Mouse (Mus musculus): Measurements from ENCODE around the gene Cmtm5. TPM values are rescaled to one million over a fixed set of nuclear protein-coding genes. Genes with fewer than 3 reads are reported as not detected.

The Cmtm5 gene
- polyA plus RNA-seq, 1 experiment from 2014 or later, result 0.49 TPM

DNA sequence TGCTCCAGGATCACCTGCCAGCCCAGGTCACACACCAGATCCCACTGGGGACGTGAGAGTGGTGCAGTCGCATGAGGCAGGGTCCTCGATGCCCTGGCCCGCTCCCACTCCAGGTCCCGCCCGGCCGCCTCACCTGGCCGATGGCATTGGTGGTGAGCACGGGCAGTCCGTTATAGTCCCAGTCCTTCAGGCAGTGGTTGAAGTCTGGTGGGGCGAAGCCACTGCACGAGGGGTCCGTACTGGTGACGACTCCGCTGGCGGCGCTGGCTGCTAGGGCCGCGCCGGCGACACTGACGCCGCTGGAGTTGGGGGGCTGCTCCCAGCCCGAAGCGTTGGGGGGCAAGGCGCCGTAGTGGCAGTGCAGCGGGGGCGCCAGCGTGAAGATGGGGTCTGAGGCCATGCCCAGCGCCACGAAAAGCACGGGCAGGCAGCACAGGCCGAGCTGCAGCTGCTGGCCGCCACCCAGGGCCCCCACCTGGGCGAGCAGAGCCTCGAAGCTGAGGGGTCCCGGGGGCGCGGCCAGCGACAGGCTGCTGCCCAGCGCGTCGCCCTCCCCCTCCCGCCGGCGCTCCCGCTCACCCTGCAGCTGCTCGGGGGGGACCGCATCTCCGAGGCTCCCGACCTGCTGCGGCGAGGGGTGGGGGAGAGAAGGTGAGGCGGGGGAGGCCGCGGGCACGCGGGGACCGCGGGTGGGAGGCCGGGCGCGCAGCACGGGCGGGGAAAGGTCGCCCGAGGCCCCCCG, 23.8 kb upstream of the Cmtm5 start:
- Histone ChIP-seq H3K9me3 (replicated peaks; ENCODE audit: control insufficient read depth, low read length) (no peaks in the 10 kb centered on the region), H3K27me3 (ENCODE audit: control insufficient read depth, insufficient read depth, low read length) (0 out of 2 replicates have a peak, but pooled peaks cover 2% of the 10 kb centered on the region), H3K36me3 (ENCODE audit: control insufficient read depth, insufficient read depth, low read length) (peaks cover 7% of the 10 kb centered on the region), H3K27ac (ENCODE audit: low read depth, low read length) (no peak overlapping the region), H3K4me1 (ENCODE audit: control insufficient read depth, insufficient read depth, low read length) (peaks cover 13% of the 10 kb centered on the region), H3K4me3 (ENCODE audit: low read depth, low read length) (peak overlapping the region; percentile 72), H3K4me2 (peak overlapping the region; percentile 95), H3K9ac (ENCODE audit: low read depth, low read length) (peak overlapping the region; percentile 82)
- 3% methylated on average over 50 of the region's 69 CpGs for WGBS (ENCODE audit: insufficient replicate concordance)
- peak; percentile 39 for ATAC-seq (replicated peaks; ENCODE audit: insufficient number of reproducible peaks, low FRiP score, low TSS enrichment)

DNA sequence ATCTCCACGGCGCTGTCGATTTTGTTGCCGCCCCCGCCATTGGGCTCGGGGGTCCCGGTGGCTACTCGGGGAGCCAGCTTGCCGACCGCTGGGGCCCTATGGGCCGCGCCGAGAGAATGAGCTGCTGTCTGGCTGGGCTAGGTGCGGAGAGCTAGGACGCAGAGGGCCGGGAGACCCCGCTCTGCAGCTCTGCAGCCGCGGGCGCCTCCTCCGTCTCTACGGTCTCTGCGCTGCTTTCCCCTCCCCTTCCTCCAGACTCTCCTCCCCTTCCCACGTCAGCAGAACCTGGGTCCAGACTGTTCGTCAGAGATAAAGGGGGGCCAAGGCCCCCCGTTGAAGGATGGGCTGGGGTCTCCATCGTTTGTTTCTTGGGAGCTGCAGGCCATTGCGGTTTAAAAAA, 23.2 kb upstream of the Cmtm5 start, which contains the start of gene Slc22a17:
Gene Slc22a17, minus strand, starts transcription at position 247 of the 400 bp plus-strand sequence.
- H3K9ac ChIP-seq (ENCODE audit: low read depth, low read length), result peak within 1 kb of the TSS; percentile 82
- peaks cover 13% of the 10 kb centered on the region for H3K4me1 ChIP-seq (ENCODE audit: control insufficient read depth, insufficient read depth, low read length)
- no peak within 1 kb of the TSS for H3K27ac ChIP-seq (ENCODE audit: low read depth, low read length)
- ATAC-seq (replicated peaks; ENCODE audit: insufficient number of reproducible peaks, low FRiP score, low TSS enrichment), result peak; percentile 66
- H3K27me3 ChIP-seq (ENCODE audit: control insufficient read depth, insufficient read depth, low read length), result 0 out of 2 replicates have a peak, but pooled peaks cover 1% of the 10 kb centered on the region
- WGBS (ENCODE audit: insufficient replicate concordance), result 1% methylated on average over 22 of the region's 28 CpGs
- no peaks in the 10 kb centered on the region for H3K9me3 ChIP-seq (replicated peaks; ENCODE audit: control insufficient read depth, low read length)
- H3K4me2 ChIP-seq, result peak within 1 kb of the TSS; percentile 95
- H3K4me3 ChIP-seq (ENCODE audit: low read depth, low read length), result peak within 1 kb of the TSS; percentile 72
- 0 out of 2 replicates have a peak, but pooled peaks cover 1% of the 10 kb centered on the region for H3K36me3 ChIP-seq (ENCODE audit: control insufficient read depth, insufficient read depth, low read length)

GRCm38 (mm10) chr14:54913343-54913742, 22.7 kb upstream of the Cmtm5 start:
- Histone ChIP-seq H3K9ac (ENCODE audit: low read depth, low read length) (peak overlapping the region; percentile 82; the same call in 1 of the 2 replicates), H3K9me3 (replicated peaks; ENCODE audit: control insufficient read depth, low read length) (no peaks in the 10 kb centered on the region), H3K4me1 (ENCODE audit: control insufficient read depth, insufficient read depth, low read length) (peaks cover 13% of the 10 kb centered on the region), H3K27ac (ENCODE audit: low read depth, low read length) (no peak overlapping the region), H3K4me2 (peak overlapping the region; percentile 95), H3K36me3 (ENCODE audit: control insufficient read depth, insufficient read depth, low read length) (no peaks in the 10 kb centered on the region; the same call in 1 of the 2 replicates), H3K4me3 (ENCODE audit: low read depth, low read length) (peak overlapping the region; percentile 72), H3K27me3 (ENCODE audit: control insufficient read depth, insufficient read depth, low read length) (no peaks in the 10 kb centered on the region)
- WGBS (ENCODE audit: insufficient replicate concordance), result 18% methylated on average over 10 of the region's 10 CpGs
- no peak for ATAC-seq (replicated peaks; ENCODE audit: insufficient number of reproducible peaks, low FRiP score, low TSS enrichment)

DNA sequence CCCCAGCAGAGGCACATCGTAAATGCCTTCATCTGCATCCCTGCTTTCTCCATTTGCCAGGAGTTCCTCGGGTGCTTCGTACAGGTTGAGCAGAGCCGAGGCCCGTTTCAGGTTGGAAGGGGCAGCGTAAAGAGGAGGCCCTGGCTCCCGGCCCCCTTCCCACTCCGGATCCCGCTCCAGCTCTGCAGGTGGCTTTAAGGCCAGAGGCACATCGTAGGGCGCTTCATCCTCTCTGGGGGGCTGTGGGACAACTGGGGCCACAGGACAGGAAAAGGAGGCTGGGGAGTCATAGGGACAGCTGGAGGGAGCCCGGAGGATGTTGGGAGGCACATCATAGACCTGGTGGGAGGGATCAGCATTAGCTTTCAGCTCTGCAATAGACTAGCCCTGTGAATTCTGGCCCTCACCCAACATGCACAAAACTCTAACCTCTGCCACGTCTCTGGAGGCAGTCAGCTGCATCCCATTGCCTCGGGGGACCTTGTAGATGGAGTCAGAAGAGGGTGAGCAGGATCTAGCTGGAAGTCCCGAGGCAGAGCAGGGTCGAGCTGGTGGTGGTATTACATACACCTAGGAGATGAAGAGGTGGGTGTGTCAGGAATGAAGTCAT, 15.9 kb upstream of the Cmtm5 start:
- 90% methylated on average over 16 of the region's 16 CpGs for WGBS (ENCODE audit: insufficient replicate concordance)
- ATAC-seq (replicated peaks; ENCODE audit: insufficient number of reproducible peaks, low FRiP score, low TSS enrichment), result no peak
- H3K4me3 ChIP-seq (ENCODE audit: low read depth, low read length), result no peak overlapping the region
- no peak overlapping the region for H3K9ac ChIP-seq (ENCODE audit: low read depth, low read length)
- peaks cover 15% of the 10 kb centered on the region for H3K4me1 ChIP-seq (ENCODE audit: control insufficient read depth, insufficient read depth, low read length)
- H3K4me2 ChIP-seq, result no peak overlapping the region
- H3K27ac ChIP-seq (ENCODE audit: low read depth, low read length), result no peak overlapping the region
- H3K9me3 ChIP-seq (replicated peaks; ENCODE audit: control insufficient read depth, low read length), result peaks cover 8% of the 10 kb centered on the region
- peaks cover 3% of the 10 kb centered on the region; the same call in 1 of the 2 replicates for H3K27me3 ChIP-seq (ENCODE audit: control insufficient read depth, insufficient read depth, low read length)
- peaks cover 11% of the 10 kb centered on the region for H3K36me3 ChIP-seq (ENCODE audit: control insufficient read depth, insufficient read depth, low read length)

- peaks cover 24% of the 10 kb centered on the region for H3K4me1 ChIP-seq (ENCODE audit: control insufficient read depth, insufficient read depth, low read length)
- peak overlapping the region; percentile 94 for H3K4me2 ChIP-seq
- 14% methylated on average over 7 of the region's 7 CpGs for WGBS (ENCODE audit: insufficient replicate concordance)
- H3K27ac ChIP-seq (ENCODE audit: low read depth, low read length), result peak overlapping the region; percentile 64
- ATAC-seq (replicated peaks; ENCODE audit: insufficient number of reproducible peaks, low FRiP score, low TSS enrichment), result peak; percentile 75; the same call in 1 of the 2 replicates
- peaks cover 5% of the 10 kb centered on the region for H3K36me3 ChIP-seq (ENCODE audit: control insufficient read depth, insufficient read depth, low read length)
- H3K9ac ChIP-seq (ENCODE audit: low read depth, low read length), result peak overlapping the region; percentile 66
- H3K4me3 ChIP-seq (ENCODE audit: low read depth, low read length), result peak overlapping the region; percentile 43
- H3K27me3 ChIP-seq (ENCODE audit: control insufficient read depth, insufficient read depth, low read length), result peaks cover 23% of the 10 kb centered on the region
- H3K9me3 ChIP-seq (replicated peaks; ENCODE audit: control insufficient read depth, low read length), result peaks cover 8% of the 10 kb centered on the region
These were observed 11.3 kb upstream of the Cmtm5 start for GRCm38 (mm10) chr14:54924641-54925348.

- 3% methylated on average over 56 of the region's 57 CpGs for WGBS (ENCODE audit: insufficient replicate concordance)
- H3K36me3 ChIP-seq (ENCODE audit: control insufficient read depth, insufficient read depth, low read length), result peaks cover 4% of the 10 kb centered on the region
- peak; percentile 50 for ATAC-seq (replicated peaks; ENCODE audit: insufficient number of reproducible peaks, low FRiP score, low TSS enrichment)
- H3K27me3 ChIP-seq (ENCODE audit: control insufficient read depth, insufficient read depth, low read length), result peaks cover 23% of the 10 kb centered on the region
- peak within 1 kb of the TSS; percentile 43 for H3K4me3 ChIP-seq (ENCODE audit: low read depth, low read length)
- H3K4me2 ChIP-seq, result peak within 1 kb of the TSS; percentile 94
- H3K9me3 ChIP-seq (replicated peaks; ENCODE audit: control insufficient read depth, low read length), result peaks cover 8% of the 10 kb centered on the region
- H3K4me1 ChIP-seq (ENCODE audit: control insufficient read depth, insufficient read depth, low read length), result peaks cover 24% of the 10 kb centered on the region
- H3K27ac ChIP-seq (ENCODE audit: low read depth, low read length), result peak within 1 kb of the TSS; percentile 64
- peak within 1 kb of the TSS; percentile 66 for H3K9ac ChIP-seq (ENCODE audit: low read depth, low read length)
These were observed 10.4 kb upstream of the Cmtm5 start, which contains the start of gene Efs for GRCm38 (mm10) chr14:54925349-54926342. Gene Efs (minus strand): TSS chr14:54926126.

GRCm38 (mm10) chr14:54926401-54927158, 9.5 kb upstream of the Cmtm5 start:
- ATAC-seq (replicated peaks; ENCODE audit: insufficient number of reproducible peaks, low FRiP score, low TSS enrichment), result peak; percentile 50; the same call in 1 of the 2 replicates
- no peaks in the 10 kb centered on the region; the same call in 1 of the 2 replicates for H3K9me3 ChIP-seq (replicated peaks; ENCODE audit: control insufficient read depth, low read length)
- 2% methylated on average over 45 of the region's 58 CpGs for WGBS (ENCODE audit: insufficient replicate concordance)
- peak overlapping the region; percentile 43 for H3K4me3 ChIP-seq (ENCODE audit: low read depth, low read length)
- H3K27me3 ChIP-seq (ENCODE audit: control insufficient read depth, insufficient read depth, low read length), result peaks cover 23% of the 10 kb centered on the region
- no peaks in the 10 kb centered on the region; the same call in 1 of the 2 replicates for H3K36me3 ChIP-seq (ENCODE audit: control insufficient read depth, insufficient read depth, low read length)
- peak overlapping the region; percentile 64 for H3K27ac ChIP-seq (ENCODE audit: low read depth, low read length)
- H3K9ac ChIP-seq (ENCODE audit: low read depth, low read length), result peak overlapping the region; percentile 66
- H3K4me2 ChIP-seq, result peak overlapping the region; percentile 94
- H3K4me1 ChIP-seq (ENCODE audit: control insufficient read depth, insufficient read depth, low read length), result peaks cover 24% of the 10 kb centered on the region

Data from heart, embryonic 11.5 days (tissue).